Mouse (Mus musculus): ENCODE data around the gene Sinhcaf.
"Not testable (repeated sequence)": the region's sequence is repeated elsewhere in the genome, so short reads cannot be mapped to it uniquely, and the experiment has no call there.

- TF ChIP-seq GATA1 (IDR thresholded peaks at IDR 0.05; ENCODE audit: borderline replicate concordance, low read length); FLI1 (IDR thresholded peaks at IDR 0.05; ENCODE audit: low read length): not testable (repeated sequence)
Observed at GRCm38 (mm10) chr6:148911906-148912305, 34.4 kb downstream of the Sinhcaf start.

All from megakaryocyte, embryonic 14.5 days (primary cell).